Mouse (Mus musculus) stomach, embryonic 16.5 days (tissue): ENCODE measurements around the gene Gnpat. TPM values are rescaled to one million over a fixed set of nuclear protein-coding genes. Genes with fewer than 3 reads are reported as not detected.

Experiments
- ATAC-seq: fragments of 200-750 bp; cut with Nextera tagmentation; 2 replicates; pipeline ENCODE4 v1.8.0; 2017; ENCODE audit warnings: moderate number of reproducible peaks, moderate TSS enrichment; ENCODE audit not compliant: insufficient read depth, low FRiP score
- H3K27ac ChIP-seq: fragments of 300-500 bp; sonication (generic); 2 replicates; pipeline ENCODE4 v1.5.1; 2014; ENCODE audit warnings: low read length
- H3K27me3 ChIP-seq: fragments of 300-500 bp; sonication (generic); 2 replicates; pipeline ENCODE4 v1.6.1; 2014; ENCODE audit warnings: low read length, control low read depth, mixed read lengths; ENCODE audit not compliant: control insufficient read depth, insufficient read depth
- H3K36me3 ChIP-seq: fragments of 300-500 bp; sonication (generic); 2 replicates; pipeline ENCODE4 v1.6.1; 2014; ENCODE audit warnings: low read length; ENCODE audit not compliant: control insufficient read depth, insufficient read depth
- H3K4me1 ChIP-seq: fragments of 300-500 bp; sonication (generic); 2 replicates; pipeline ENCODE4 v1.6.1; 2014; ENCODE audit warnings: low read length, control low read depth, mixed read lengths; ENCODE audit not compliant: control insufficient read depth, insufficient read depth
- H3K4me2 ChIP-seq: fragments of 300-500 bp; sonication (generic); 2 replicates; pipeline ENCODE4 v1.6.1; 2014; ENCODE audit warnings: low read depth, low read length, mixed read lengths
- H3K4me3 ChIP-seq: fragments of 300-500 bp; sonication (generic); replicated peaks from 2 replicates; pipeline ENCODE4 v1.5.1; 2014; ENCODE audit warnings: mild to moderate bottlenecking, low read length
- H3K9ac ChIP-seq: fragments of 300-500 bp; sonication (generic); 2 replicates; pipeline ENCODE4 v1.6.1; 2014; ENCODE audit warnings: low read length
- H3K9me3 ChIP-seq: fragments of 300-500 bp; sonication (generic); replicated peaks from 2 replicates; pipeline ENCODE4 v1.6.1; 2016; ENCODE audit warnings: low read length, control low read depth; ENCODE audit not compliant: control insufficient read depth
- WGBS: fragments of 180-500 bp; shearing (Covaris S2); extraction: QIAGEN DNeasy Blood & Tissue Kit; methylation state at CpG from one replicate; pipeline ENCODE4 v1.1.7; 2014; 5-methylcytosine and 5-hydroxymethylcytosine counted together
- polyA plus RNA-seq: library from polyadenylated mRNA; unstranded; fragments of >200 nt; fragmentation: Nextera tagmentation; extraction: Ambion mirVana; gene quantifications from 2 replicates; pipeline ENCODE4 v1.2.1, GENCODE M21; 2015

Gene Gnpat
- polyA plus RNA-seq, 1 experiment from 2014 or later = 90.1 TPM

DNA sequence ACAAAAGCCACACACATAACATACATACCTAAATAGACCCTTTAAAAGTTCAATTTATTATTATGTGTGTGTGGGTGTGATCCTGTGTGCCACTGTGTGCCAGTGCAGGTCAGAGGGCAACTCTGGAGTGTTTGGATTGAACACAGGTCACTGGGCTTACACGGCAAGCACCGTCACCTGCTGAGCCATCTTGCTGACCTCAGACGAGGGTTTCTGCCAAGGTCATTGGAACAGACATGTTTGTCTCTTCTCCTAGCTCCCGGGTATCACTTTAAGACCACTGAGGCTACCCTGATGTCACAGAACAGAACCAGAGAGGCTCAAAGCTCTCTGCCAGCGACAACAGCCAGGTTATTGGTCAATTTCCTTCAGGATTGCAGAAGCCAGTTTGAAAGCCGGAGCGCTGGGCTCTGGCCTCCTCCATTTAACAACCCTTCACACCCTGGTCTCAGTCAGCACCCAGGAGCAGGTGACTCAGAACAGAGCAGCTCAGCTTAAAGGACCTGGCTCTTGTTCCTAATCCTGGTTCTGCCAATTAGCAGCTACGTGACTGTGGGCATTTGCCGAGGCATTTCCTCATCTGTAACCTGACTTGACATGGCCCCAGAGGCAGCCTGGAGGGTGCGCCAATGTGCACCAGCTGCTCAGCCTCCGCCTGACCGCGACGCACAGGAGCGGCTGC, 61.3 kb downstream of the Gnpat start:
- Histone ChIP-seq H3K4me3 (no peak overlapping the region), H3K9ac (no peak overlapping the region), H3K27me3 (no peaks in the 10 kb centered on the region), H3K27ac (no peak overlapping the region), H3K4me2 (no peak overlapping the region), H3K9me3 (no peaks in the 10 kb centered on the region), H3K4me1 (peaks cover 31% of the 10 kb centered on the region), H3K36me3 (no peaks in the 10 kb centered on the region)
- 86% methylated on average over 15 of the region's 15 CpGs for WGBS
- no peak for ATAC-seq

DNA sequence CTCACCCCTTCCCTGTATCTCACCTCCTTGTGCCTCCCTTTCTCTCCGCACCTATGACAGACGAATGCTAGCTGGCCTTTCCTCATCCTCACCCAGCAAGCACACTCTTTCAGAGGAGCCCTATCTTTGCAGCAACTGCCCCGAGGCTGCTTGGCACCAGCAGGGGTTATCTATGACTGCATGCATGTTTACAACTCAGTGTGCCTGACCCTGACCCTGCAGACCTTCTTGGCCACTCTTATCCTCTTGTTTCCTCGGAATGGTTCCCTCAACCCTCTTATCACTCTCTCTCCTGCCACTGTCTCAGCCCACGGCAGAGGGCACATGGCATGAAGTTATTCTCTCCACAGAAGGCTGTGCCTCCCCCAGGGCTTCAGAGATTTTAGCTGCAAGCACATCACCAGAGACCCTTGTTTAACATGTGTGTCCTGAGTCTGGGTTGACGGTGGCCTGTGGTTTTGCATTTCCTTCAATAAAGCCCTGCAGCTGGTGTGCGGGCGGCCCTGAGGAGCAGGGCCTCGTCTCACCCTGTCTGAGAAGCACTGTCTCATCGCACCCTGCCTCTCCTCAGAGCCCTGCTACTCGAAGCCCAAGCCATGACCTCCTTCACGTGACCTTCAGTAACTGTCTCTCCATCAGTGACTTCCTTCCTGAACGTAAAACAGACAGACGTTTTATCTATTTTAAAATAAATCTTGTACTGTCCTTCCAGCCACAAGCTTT, 62.9 kb downstream of the Gnpat start:
- Histone ChIP-seq H3K27ac (peak overlapping the region; percentile 54; the same call in 1 of the 2 replicates), H3K4me2 (no peak overlapping the region), H3K27me3 (no peaks in the 10 kb centered on the region), H3K36me3 (no peaks in the 10 kb centered on the region), H3K4me1 (peaks cover 27% of the 10 kb centered on the region), H3K4me3 (no peak overlapping the region), H3K9me3 (no peaks in the 10 kb centered on the region), H3K9ac (no peak overlapping the region)
- WGBS = 54% methylated on average over 14 of the region's 14 CpGs
- ATAC-seq = no peak

- Histone ChIP-seq H3K9ac (no peak overlapping the region), H3K4me1 (peaks cover 22% of the 10 kb centered on the region), H3K4me2 (no peak overlapping the region), H3K27me3 (no peaks in the 10 kb centered on the region), H3K27ac (peak overlapping the region; percentile 54), H3K9me3 (no peaks in the 10 kb centered on the region), H3K4me3 (no peak overlapping the region), H3K36me3 (no peaks in the 10 kb centered on the region)
- 34% methylated on average over 10 of the region's 10 CpGs for WGBS
- peak; percentile 79 for ATAC-seq
Measured at GRCm38 (mm10) chr8:124926351-124926771, 63.5 kb downstream of the Gnpat start.

- WGBS = 76% methylated on average over 11 of the region's 11 CpGs
- H3K9me3 ChIP-seq = no peaks in the 10 kb centered on the region
- no peak overlapping the region for H3K27ac ChIP-seq
- H3K4me3 ChIP-seq = no peak overlapping the region
- no peak overlapping the region for H3K4me2 ChIP-seq
- no peaks in the 10 kb centered on the region for H3K36me3 ChIP-seq
- H3K9ac ChIP-seq = no peak overlapping the region
- ATAC-seq = no peak
- no peaks in the 10 kb centered on the region for H3K27me3 ChIP-seq
- H3K4me1 ChIP-seq = peaks cover 7% of the 10 kb centered on the region; the same call in 1 of the 2 replicates
Measured at GRCm38 (mm10) chr8:124929006-124929405, 66.2 kb downstream of the Gnpat start.

DNA sequence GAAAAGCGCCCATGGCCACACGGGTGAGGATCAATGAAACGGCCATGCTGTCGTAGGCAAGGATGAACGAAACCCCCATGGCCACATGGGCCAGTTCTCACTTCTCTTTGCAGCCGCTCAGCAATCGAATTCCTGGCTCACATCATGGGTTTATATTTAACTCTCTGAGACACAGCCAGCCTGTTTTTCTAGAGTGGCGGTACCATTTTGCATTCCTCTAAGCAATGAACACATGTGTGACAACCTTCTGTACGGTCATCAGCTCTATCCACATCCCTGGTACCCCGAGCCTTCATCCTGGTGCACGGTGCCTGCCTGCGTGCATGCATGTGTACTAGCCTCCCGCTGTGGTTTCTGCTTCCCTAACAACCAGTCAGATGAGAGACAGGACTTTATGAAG, 67.3 kb downstream of the Gnpat start:
- peaks cover 7% of the 10 kb centered on the region; the same call in 1 of the 2 replicates for H3K4me1 ChIP-seq
- H3K9ac ChIP-seq = no peak overlapping the region
- no peaks in the 10 kb centered on the region for H3K27me3 ChIP-seq
- H3K9me3 ChIP-seq = no peaks in the 10 kb centered on the region
- H3K27ac ChIP-seq = no peak overlapping the region
- H3K4me3 ChIP-seq = no peak overlapping the region
- no peak overlapping the region for H3K4me2 ChIP-seq
- no peak for ATAC-seq
- 81% methylated on average over 13 of the region's 13 CpGs for WGBS
- H3K36me3 ChIP-seq = no peaks in the 10 kb centered on the region

GRCm38 (mm10) chr8:124930649-124931048, 67.8 kb downstream of the Gnpat start:
- no peak overlapping the region for H3K4me2 ChIP-seq
- no peaks in the 10 kb centered on the region for H3K27me3 ChIP-seq
- H3K27ac ChIP-seq = no peak overlapping the region
- H3K4me1 ChIP-seq = peaks cover 7% of the 10 kb centered on the region; the same call in 1 of the 2 replicates
- ATAC-seq = no peak
- no peak overlapping the region for H3K4me3 ChIP-seq
- H3K36me3 ChIP-seq = no peaks in the 10 kb centered on the region
- WGBS = 83% methylated on average over 4 of the region's 4 CpGs
- no peaks in the 10 kb centered on the region for H3K9me3 ChIP-seq
- H3K9ac ChIP-seq = no peak overlapping the region

DNA sequence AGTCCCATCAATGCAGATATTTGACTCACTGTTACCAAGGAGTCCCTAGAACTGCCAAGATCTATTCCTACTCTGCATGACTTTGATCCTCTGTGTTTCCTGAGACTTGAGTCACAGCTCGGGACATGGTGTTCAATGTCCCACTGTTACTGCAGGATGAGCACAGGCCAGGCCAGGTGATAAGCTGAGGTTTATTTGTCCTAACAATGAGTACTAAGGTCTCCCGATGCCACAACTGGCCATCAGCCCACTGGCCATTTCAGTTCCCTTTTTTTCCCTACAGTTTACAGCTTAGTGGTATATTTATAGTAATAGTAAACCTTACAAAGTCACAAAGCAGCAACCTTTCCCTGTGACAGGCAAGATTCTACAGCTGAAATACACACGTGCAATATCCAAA, 69.6 kb downstream of the Gnpat start:
- Histone ChIP-seq H3K4me1 (no peaks in the 10 kb centered on the region), H3K27ac (no peak overlapping the region), H3K9me3 (no peaks in the 10 kb centered on the region), H3K36me3 (no peaks in the 10 kb centered on the region), H3K4me2 (no peak overlapping the region), H3K4me3 (no peak overlapping the region), H3K27me3 (no peaks in the 10 kb centered on the region), H3K9ac (no peak overlapping the region)
- no peak for ATAC-seq
- WGBS = 70% methylated on average over 3 of the region's 3 CpGs

DNA sequence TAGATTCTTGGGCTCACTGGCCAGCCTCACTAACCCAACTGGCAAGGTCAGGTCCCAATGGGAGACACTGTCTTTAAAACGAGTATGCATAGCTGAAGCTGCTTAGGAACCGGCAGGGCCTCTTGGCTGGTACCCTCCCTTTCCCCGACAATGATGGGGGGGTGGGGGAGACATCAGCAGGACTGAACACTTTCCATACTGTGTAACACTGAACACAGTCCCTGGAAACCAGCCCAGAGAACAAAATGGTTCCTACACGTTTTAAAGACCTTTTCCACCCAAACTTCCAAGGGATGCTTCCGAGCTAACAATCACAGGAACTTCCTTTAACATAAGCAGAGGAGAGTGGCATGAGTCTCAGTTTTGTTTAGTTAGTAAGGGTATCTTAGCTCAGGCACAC, 72.3 kb downstream of the Gnpat start:
- H3K4me3 ChIP-seq = no peak overlapping the region
- ATAC-seq = no peak
- H3K9ac ChIP-seq = no peak overlapping the region
- no peaks in the 10 kb centered on the region for H3K27me3 ChIP-seq
- H3K4me2 ChIP-seq = no peak overlapping the region
- H3K27ac ChIP-seq = no peak overlapping the region
- peaks cover 5% of the 10 kb centered on the region for H3K36me3 ChIP-seq
- no peaks in the 10 kb centered on the region for H3K4me1 ChIP-seq
- no peaks in the 10 kb centered on the region for H3K9me3 ChIP-seq
- 86% methylated on average over 5 of the region's 5 CpGs for WGBS

- peaks cover 5% of the 10 kb centered on the region for H3K36me3 ChIP-seq
- H3K9me3 ChIP-seq = no peaks in the 10 kb centered on the region
- no peak overlapping the region for H3K4me2 ChIP-seq
- H3K4me1 ChIP-seq = no peaks in the 10 kb centered on the region
- no peak overlapping the region for H3K4me3 ChIP-seq
- H3K27ac ChIP-seq = no peak overlapping the region
- H3K9ac ChIP-seq = no peak overlapping the region
- no peak for ATAC-seq
- 91% methylated on average over 10 of the region's 10 CpGs for WGBS
- no peaks in the 10 kb centered on the region for H3K27me3 ChIP-seq
Measured at GRCm38 (mm10) chr8:124936699-124937098, 73.9 kb downstream of the Gnpat start.
